Mouse (Mus musculus) erythroblast, embryonic 14.5 days (primary cell): Measurements from ENCODE around the gene Fam8a1.

Source experiments
- GATA1 ChIP-seq: IDR thresholded peaks from 2 replicates; pipeline ENCODE4 v1.6.1; 2012; ENCODE audit warnings: low read length, inconsistent platforms, mixed read lengths
- TAL1 ChIP-seq: IDR thresholded peaks from 3 replicates; pipeline ENCODE4 v1.6.1; 2012; ENCODE audit warnings: low read length, inconsistent platforms, mixed read lengths

DNA sequence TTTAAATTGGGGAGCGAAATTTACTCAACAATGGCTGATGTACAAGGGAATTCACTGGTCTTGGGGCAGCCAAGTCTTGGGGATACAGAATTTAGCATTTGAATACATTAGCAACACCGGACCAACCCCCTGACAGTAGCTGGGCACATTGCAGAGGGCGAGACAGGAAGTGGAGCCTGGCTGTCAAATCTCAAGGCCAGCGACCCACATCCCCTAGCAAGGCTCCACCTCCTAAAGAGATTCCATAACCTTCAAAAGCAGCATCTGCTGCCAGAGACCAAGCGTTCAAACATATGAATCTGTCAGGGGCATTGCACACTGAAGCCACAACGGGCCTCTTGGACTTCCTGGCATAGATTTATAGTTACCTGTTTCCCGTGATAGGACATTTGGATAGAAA lies 17.5 kb upstream of the Fam8a1 start:
- TF ChIP-seq TAL1, result no peak
- no peak for TF ChIP-seq GATA1
